Mouse (Mus musculus): ENCODE measurements around the gene Gper1. TPM values are rescaled to one million over a fixed set of nuclear protein-coding genes. Genes with fewer than 3 reads are reported as not detected.

The Gper1 gene
- polyA plus RNA-seq, 1 experiment from 2014 or later, result 2.1 TPM

GRCm38 (mm10) chr5:139440926-139441725 is 18.2 kb downstream of the Gper1 start:
- 91% methylated on average over 11 of the region's 11 CpGs for WGBS
- no peak for ATAC-seq (replicated peaks; ENCODE audit: low FRiP score, low TSS enrichment, low read depth)
- no peak overlapping the region for H3K27ac ChIP-seq (ENCODE audit: low read depth)

GRCm38 (mm10) chr5:139441726-139442018 is 18.7 kb downstream of the Gper1 start:
- Histone ChIP-seq H3K9me3 (ENCODE audit: control insufficient read depth, low read length) (no peaks in the 10 kb centered on the region), H3K4me1 (replicated peaks; ENCODE audit: control insufficient read depth, insufficient read depth, low read length) (no peaks in the 10 kb centered on the region), H3K9ac (ENCODE audit: low read length) (no peak overlapping the region), H3K36me3 (ENCODE audit: control insufficient read depth, insufficient read depth, low read length) (no peaks in the 10 kb centered on the region), H3K4me3 (ENCODE audit: low read depth, low read length) (no peak overlapping the region), H3K27ac (ENCODE audit: low read depth) (no peak overlapping the region), H3K4me2 (ENCODE audit: low read length) (no peak overlapping the region), H3K27me3 (replicated peaks; ENCODE audit: control insufficient read depth, insufficient read depth, low read length) (no peaks in the 10 kb centered on the region)
- 96% methylated on average over 2 of the region's 2 CpGs for WGBS
- no peak for DNase-seq (ENCODE audit: low spot score)
- no peak for ATAC-seq (replicated peaks; ENCODE audit: low FRiP score, low TSS enrichment, low read depth)

More at GRCm38 (mm10) chr5:139440926-139441725, 18.2 kb downstream of the Gper1 start:
- no peaks in the 10 kb centered on the region for H3K9me3 ChIP-seq (ENCODE audit: control insufficient read depth, low read length)
- no peaks in the 10 kb centered on the region for H3K36me3 ChIP-seq (ENCODE audit: control insufficient read depth, insufficient read depth, low read length)
- no peak overlapping the region for H3K4me3 ChIP-seq (ENCODE audit: low read depth, low read length)
- no peak for DNase-seq (ENCODE audit: low spot score)
- H3K4me2 ChIP-seq (ENCODE audit: low read length), result no peak overlapping the region
- no peaks in the 10 kb centered on the region for H3K4me1 ChIP-seq (replicated peaks; ENCODE audit: control insufficient read depth, insufficient read depth, low read length)
- H3K9ac ChIP-seq (ENCODE audit: low read length), result no peak overlapping the region
- no peaks in the 10 kb centered on the region for H3K27me3 ChIP-seq (replicated peaks; ENCODE audit: control insufficient read depth, insufficient read depth, low read length)

- no peaks in the 10 kb centered on the region for H3K4me1 ChIP-seq (replicated peaks; ENCODE audit: control insufficient read depth, insufficient read depth, low read length)
- no peaks in the 10 kb centered on the region for H3K9me3 ChIP-seq (ENCODE audit: control insufficient read depth, low read length)
- no peak for ATAC-seq (replicated peaks; ENCODE audit: low FRiP score, low TSS enrichment, low read depth)
- 83% methylated on average over 12 of the region's 12 CpGs for WGBS
- no peak for DNase-seq (ENCODE audit: low spot score)
- H3K4me2 ChIP-seq (ENCODE audit: low read length), result no peak overlapping the region
- H3K9ac ChIP-seq (ENCODE audit: low read length), result no peak overlapping the region
- H3K27me3 ChIP-seq (replicated peaks; ENCODE audit: control insufficient read depth, insufficient read depth, low read length), result no peaks in the 10 kb centered on the region
- no peaks in the 10 kb centered on the region for H3K36me3 ChIP-seq (ENCODE audit: control insufficient read depth, insufficient read depth, low read length)
- H3K27ac ChIP-seq (ENCODE audit: low read depth), result no peak overlapping the region
- H3K4me3 ChIP-seq (ENCODE audit: low read depth, low read length), result no peak overlapping the region
Measured at GRCm38 (mm10) chr5:139442428-139442827, 19.5 kb downstream of the Gper1 start.

- no peak overlapping the region for H3K27ac ChIP-seq (ENCODE audit: low read depth)
- no peak overlapping the region for H3K4me2 ChIP-seq (ENCODE audit: low read length)
- WGBS, result 75% methylated on average over 4 of the region's 4 CpGs
- H3K27me3 ChIP-seq (replicated peaks; ENCODE audit: control insufficient read depth, insufficient read depth, low read length), result no peaks in the 10 kb centered on the region
- no peaks in the 10 kb centered on the region for H3K4me1 ChIP-seq (replicated peaks; ENCODE audit: control insufficient read depth, insufficient read depth, low read length)
- DNase-seq (ENCODE audit: low spot score) (no peak), ATAC-seq (replicated peaks; ENCODE audit: low FRiP score, low TSS enrichment, low read depth) (no peak)
- H3K36me3 ChIP-seq (ENCODE audit: control insufficient read depth, insufficient read depth, low read length), result no peaks in the 10 kb centered on the region
- no peak overlapping the region for H3K4me3 ChIP-seq (ENCODE audit: low read depth, low read length)
- no peaks in the 10 kb centered on the region for H3K9me3 ChIP-seq (ENCODE audit: control insufficient read depth, low read length)
- no peak overlapping the region for H3K9ac ChIP-seq (ENCODE audit: low read length)
Measured at GRCm38 (mm10) chr5:139442962-139443361, 20.0 kb downstream of the Gper1 start.

- H3K27ac ChIP-seq (ENCODE audit: low read depth), result no peak overlapping the region
- WGBS, result 84% methylated on average over 8 of the region's 8 CpGs
- H3K9ac ChIP-seq (ENCODE audit: low read length), result no peak overlapping the region
- no peak for ATAC-seq (replicated peaks; ENCODE audit: low FRiP score, low TSS enrichment, low read depth)
- H3K36me3 ChIP-seq (ENCODE audit: control insufficient read depth, insufficient read depth, low read length), result no peaks in the 10 kb centered on the region
- H3K4me3 ChIP-seq (ENCODE audit: low read depth, low read length), result no peak overlapping the region
- no peak for DNase-seq (ENCODE audit: low spot score)
- H3K9me3 ChIP-seq (ENCODE audit: control insufficient read depth, low read length), result no peaks in the 10 kb centered on the region
- H3K4me2 ChIP-seq (ENCODE audit: low read length), result no peak overlapping the region
- H3K4me1 ChIP-seq (replicated peaks; ENCODE audit: control insufficient read depth, insufficient read depth, low read length), result peaks cover 11% of the 10 kb centered on the region
- no peaks in the 10 kb centered on the region for H3K27me3 ChIP-seq (replicated peaks; ENCODE audit: control insufficient read depth, insufficient read depth, low read length)
Measured at GRCm38 (mm10) chr5:139445258-139445657, 22.3 kb downstream of the Gper1 start.

GRCm38 (mm10) chr5:139448025-139448424 is 25.1 kb downstream of the Gper1 start:
- no peak for ATAC-seq (replicated peaks; ENCODE audit: low FRiP score, low TSS enrichment, low read depth)
- H3K4me1 ChIP-seq (replicated peaks; ENCODE audit: control insufficient read depth, insufficient read depth, low read length), result peaks cover 11% of the 10 kb centered on the region
- H3K27ac ChIP-seq (ENCODE audit: low read depth), result no peak overlapping the region
- no peaks in the 10 kb centered on the region for H3K9me3 ChIP-seq (ENCODE audit: control insufficient read depth, low read length)
- no peak overlapping the region for H3K4me2 ChIP-seq (ENCODE audit: low read length)
- no peaks in the 10 kb centered on the region for H3K27me3 ChIP-seq (replicated peaks; ENCODE audit: control insufficient read depth, insufficient read depth, low read length)
- 68% methylated on average over 6 of the region's 6 CpGs for WGBS
- no peak for DNase-seq (ENCODE audit: low spot score)
- no peaks in the 10 kb centered on the region for H3K36me3 ChIP-seq (ENCODE audit: control insufficient read depth, insufficient read depth, low read length)
- no peak overlapping the region for H3K4me3 ChIP-seq (ENCODE audit: low read depth, low read length)
- H3K9ac ChIP-seq (ENCODE audit: low read length), result no peak overlapping the region

- no peak for DNase-seq (ENCODE audit: low spot score)
- Histone ChIP-seq H3K4me2 (ENCODE audit: low read length) (no peak overlapping the region), H3K4me1 (replicated peaks; ENCODE audit: control insufficient read depth, insufficient read depth, low read length) (peaks cover 11% of the 10 kb centered on the region), H3K36me3 (ENCODE audit: control insufficient read depth, insufficient read depth, low read length) (no peaks in the 10 kb centered on the region), H3K9me3 (ENCODE audit: control insufficient read depth, low read length) (no peaks in the 10 kb centered on the region), H3K27me3 (replicated peaks; ENCODE audit: control insufficient read depth, insufficient read depth, low read length) (no peaks in the 10 kb centered on the region), H3K9ac (ENCODE audit: low read length) (no peak overlapping the region), H3K4me3 (ENCODE audit: low read depth, low read length) (no peak overlapping the region), H3K27ac (ENCODE audit: low read depth) (no peak overlapping the region)
- ATAC-seq (replicated peaks; ENCODE audit: low FRiP score, low TSS enrichment, low read depth), result no peak; the same call in 1 of the 2 replicates
- 43% methylated on average over 5 of the region's 5 CpGs for WGBS
Measured at GRCm38 (mm10) chr5:139449161-139449791, 26.3 kb downstream of the Gper1 start.

- ATAC-seq (replicated peaks; ENCODE audit: low FRiP score, low TSS enrichment, low read depth) (no peak), DNase-seq (ENCODE audit: low spot score) (no peak)
- Histone ChIP-seq H3K4me3 (ENCODE audit: low read depth, low read length) (no peak overlapping the region), H3K9ac (ENCODE audit: low read length) (no peak overlapping the region), H3K36me3 (ENCODE audit: control insufficient read depth, insufficient read depth, low read length) (peaks cover 3% of the 10 kb centered on the region; the same call in 1 of the 2 replicates), H3K4me2 (ENCODE audit: low read length) (no peak overlapping the region), H3K9me3 (ENCODE audit: control insufficient read depth, low read length) (no peaks in the 10 kb centered on the region), H3K4me1 (replicated peaks; ENCODE audit: control insufficient read depth, insufficient read depth, low read length) (peaks cover 11% of the 10 kb centered on the region), H3K27me3 (replicated peaks; ENCODE audit: control insufficient read depth, insufficient read depth, low read length) (no peaks in the 10 kb centered on the region), H3K27ac (ENCODE audit: low read depth) (no peak overlapping the region)
- WGBS, result 21% methylated on average over 4 of the region's 4 CpGs
Measured at GRCm38 (mm10) chr5:139449926-139450325, 27.0 kb downstream of the Gper1 start.

GRCm38 (mm10) chr5:139453031-139453430 is 30.1 kb downstream of the Gper1 start:
- H3K36me3 ChIP-seq (ENCODE audit: control insufficient read depth, insufficient read depth, low read length), result peaks cover 10% of the 10 kb centered on the region; the same call in 1 of the 2 replicates
- H3K27me3 ChIP-seq (replicated peaks; ENCODE audit: control insufficient read depth, insufficient read depth, low read length), result no peaks in the 10 kb centered on the region
- no peaks in the 10 kb centered on the region for H3K9me3 ChIP-seq (ENCODE audit: control insufficient read depth, low read length)
- H3K4me3 ChIP-seq (ENCODE audit: low read depth, low read length), result no peak overlapping the region
- H3K27ac ChIP-seq (ENCODE audit: low read depth), result no peak overlapping the region
- H3K9ac ChIP-seq (ENCODE audit: low read length), result no peak overlapping the region
- peaks cover 11% of the 10 kb centered on the region for H3K4me1 ChIP-seq (replicated peaks; ENCODE audit: control insufficient read depth, insufficient read depth, low read length)
- no peak overlapping the region for H3K4me2 ChIP-seq (ENCODE audit: low read length)
- 92% methylated on average over 10 of the region's 10 CpGs for WGBS
- ATAC-seq (replicated peaks; ENCODE audit: low FRiP score, low TSS enrichment, low read depth) (no peak), DNase-seq (ENCODE audit: low spot score) (no peak)

All from intestine, embryonic 14.5 days (tissue).